Mouse (Mus musculus) MEL-GATA-1-ER (cell line): ENCODE measurements around the gene Atxn2l.

ENCODE experiments used
- DNase-seq: peaks from one replicate; pipeline ENCODE4 v3.0.0-alpha.2; 2012; ENCODE audit warnings: low read depth; ENCODE audit errors: extremely low read depth

Gene Atxn2l

DNA sequence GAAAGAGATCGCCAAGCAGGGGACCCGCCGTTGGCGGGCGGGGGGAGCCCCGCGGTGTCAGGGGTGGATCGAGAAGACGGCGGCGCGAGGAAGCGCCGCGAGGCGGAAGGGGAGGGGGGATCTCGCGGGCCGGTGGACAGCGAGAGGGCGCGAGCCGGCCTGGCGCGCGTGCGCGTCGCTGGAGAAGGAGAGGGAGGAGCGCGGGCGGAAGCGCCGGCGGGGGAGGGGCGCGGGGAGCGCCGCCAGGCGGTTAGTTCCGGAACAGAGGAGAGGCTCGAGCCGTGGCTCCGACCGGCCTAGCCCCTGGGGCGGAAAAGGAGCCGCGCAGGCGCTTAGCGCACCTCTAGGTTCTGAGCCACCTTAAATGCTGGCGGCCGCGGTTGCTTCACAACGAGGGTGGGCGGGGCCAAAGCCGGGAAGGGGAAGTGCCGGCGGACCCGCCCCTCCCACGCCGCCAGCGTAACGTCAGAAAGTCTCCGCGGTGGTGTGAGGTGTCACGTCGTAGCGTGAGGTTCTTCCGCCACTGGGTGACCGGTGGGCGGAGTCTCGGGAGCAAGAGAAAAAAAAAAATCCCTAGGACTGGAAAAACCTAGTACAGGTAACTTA is at the start of gene Atxn2l:
Gene Atxn2l (minus strand): TSS at position 165 of the 606 bp plus-strand sequence.
- peak; percentile 88 for DNase-seq

DNA sequence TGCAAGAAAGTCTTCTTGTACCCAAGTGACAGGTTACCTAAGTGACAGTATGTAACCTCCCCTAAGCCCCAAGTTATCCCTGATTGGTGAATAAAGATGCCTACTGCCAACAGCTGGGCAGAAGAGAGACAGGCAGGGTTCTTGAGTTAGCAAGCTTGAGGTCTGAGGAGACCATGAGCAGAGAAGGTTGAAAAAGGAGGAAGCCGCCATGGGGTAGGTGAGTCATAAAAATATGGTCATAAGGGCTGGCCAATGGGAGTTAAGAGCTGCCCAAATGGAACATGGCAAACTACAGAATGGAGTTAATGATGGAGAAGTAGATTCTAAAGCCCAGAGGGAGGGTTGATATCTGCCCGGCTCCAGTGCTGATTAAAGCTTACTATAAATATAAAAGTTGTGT is 42.4 kb upstream of the Atxn2l start:
- DNase-seq: no peak

DNA sequence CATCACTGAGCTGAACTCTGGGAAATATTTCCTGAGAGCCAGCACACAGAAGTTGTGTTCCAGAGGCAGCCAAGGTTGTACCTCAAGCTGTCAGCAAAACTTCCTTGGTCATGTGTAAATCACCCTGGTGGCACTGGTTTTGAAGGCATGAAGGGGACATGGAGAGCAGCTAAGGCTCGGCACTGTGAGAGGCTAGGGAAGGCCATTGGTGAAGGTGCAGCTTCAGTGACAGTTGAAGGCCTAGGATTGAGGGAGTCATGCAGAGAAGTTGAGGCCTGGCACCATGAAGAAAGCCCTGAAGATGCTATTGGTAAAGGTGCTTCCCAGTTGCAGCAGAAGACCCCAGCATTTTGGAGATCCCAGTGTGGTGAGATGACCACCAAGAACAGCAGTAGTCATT is 38.4 kb upstream of the Atxn2l start:
- DNase-seq: no peak

DNA sequence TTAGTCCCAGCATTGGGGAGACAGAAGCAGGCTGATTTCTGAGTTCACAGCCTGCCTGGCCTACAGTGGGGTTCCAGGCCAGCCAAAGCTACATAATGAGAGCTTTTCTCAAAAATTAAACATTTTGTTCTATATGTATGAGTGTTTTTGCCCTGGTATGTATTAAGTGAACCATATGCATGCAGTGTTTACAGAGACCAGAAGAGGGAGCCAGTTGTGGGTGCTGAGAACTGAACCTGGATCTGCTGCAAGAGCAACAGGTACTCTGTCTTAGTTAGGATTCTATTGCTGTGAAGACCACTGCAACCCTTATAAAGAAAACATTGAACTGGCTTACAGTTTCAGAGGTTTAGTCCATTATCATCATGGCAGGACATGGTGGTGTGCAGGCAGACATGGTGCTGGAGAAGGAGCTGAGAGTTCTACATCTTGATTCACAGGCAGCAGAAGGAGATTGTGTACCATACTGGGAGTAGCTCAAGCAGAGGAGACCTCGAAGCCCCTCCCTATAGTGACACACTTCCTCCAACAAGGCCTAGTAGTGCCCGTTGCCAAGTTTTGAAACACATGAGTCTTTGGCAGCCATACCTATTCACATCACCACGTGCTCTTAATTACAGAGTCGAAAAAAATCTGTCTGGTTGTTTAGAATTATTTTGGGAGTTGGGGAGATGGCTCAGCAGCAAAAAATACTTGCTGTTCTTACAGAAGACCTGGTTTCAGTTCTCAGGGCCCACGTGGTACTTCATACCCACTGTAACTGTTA is 34.8 kb upstream of the Atxn2l start:
- DNase-seq: peak; percentile 57

DNA sequence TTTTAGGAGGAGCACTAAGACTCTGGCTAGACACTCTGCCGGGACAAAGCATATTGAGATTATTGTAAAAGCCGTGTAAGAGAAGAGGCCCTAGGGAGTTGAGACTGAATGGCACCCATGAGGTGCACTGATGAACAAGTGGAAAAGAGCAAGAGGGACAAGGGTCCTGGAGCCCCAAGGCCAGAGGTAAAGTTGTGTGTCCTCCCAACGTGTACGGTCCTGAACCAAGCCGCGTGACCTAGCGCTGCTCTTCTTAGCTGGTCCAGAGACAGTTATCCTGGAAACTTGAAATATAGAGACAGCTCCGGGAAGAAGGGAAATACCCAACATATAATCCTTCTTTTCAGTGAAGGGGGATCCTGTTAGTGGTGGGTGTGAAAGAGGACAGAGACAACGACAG is 33.2 kb upstream of the Atxn2l start:
- peak; percentile 21 for DNase-seq

GRCm38 (mm10) chr7:126535766-126536165 is 32.5 kb upstream of the Atxn2l start:
- DNase-seq: peak; percentile 16

GRCm38 (mm10) chr7:126533434-126533833 is 30.2 kb upstream of the Atxn2l start:
- DNase-seq: no peak

DNA sequence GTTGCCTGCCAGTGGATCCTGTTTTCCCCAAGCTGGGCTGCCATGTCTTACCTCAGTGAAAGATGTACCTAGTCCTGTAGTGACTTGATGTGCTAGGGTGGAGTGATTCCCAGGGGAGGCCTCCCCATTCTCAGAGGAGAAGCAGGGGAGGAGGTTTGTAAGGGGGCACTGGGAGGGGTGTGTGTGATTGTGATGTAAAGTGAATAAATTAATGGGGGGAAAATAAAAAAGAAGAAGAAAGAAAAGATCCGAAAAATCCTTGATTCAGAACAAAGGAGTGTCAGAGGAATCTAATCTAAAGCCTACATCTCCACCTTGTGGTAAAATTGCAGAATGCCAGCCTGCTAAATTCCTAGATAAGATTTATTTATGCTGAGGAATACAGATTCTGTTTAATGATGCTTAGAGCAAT is 24.9 kb upstream of the Atxn2l start:
- DNase-seq: no peak

DNA sequence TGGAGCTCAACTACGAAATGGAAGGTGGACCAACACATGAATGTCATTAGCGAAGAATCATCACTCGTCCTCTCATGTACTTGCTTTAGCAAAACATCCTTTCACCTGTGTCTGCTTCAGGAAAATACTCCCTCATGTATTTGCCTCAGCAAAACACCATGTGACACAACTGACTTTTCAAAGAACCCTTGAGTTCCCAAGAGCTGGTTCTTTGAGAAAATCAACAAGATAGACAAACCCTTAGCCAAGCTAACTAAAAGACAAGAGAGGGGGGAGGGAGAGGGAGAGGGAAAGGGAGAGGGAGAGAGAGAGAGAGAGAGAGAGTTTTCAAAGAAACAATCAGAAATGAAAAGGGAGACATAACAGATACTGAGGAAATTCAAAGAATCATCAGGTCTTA is 20.1 kb upstream of the Atxn2l start:
- no peak for DNase-seq

DNA sequence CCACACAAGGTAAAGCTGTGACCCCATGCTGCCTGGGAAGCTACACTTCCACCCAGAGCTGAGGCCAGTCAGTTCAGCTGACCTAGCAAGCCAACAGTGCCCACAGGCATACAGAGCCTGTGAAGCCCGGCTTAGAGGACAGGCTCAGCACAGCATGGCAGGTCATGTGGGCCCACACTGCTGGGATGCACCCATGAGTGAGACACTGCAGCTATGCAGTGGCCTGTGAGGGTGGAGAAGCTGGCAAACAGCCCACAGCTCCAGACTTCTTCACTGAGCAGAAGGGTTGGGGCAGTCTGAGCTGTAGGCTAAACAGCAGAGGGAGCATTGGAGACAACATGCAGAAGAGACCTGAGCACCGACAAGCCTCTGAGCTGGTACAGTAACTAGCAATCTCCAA is 16.3 kb upstream of the Atxn2l start:
- no peak for DNase-seq

DNA sequence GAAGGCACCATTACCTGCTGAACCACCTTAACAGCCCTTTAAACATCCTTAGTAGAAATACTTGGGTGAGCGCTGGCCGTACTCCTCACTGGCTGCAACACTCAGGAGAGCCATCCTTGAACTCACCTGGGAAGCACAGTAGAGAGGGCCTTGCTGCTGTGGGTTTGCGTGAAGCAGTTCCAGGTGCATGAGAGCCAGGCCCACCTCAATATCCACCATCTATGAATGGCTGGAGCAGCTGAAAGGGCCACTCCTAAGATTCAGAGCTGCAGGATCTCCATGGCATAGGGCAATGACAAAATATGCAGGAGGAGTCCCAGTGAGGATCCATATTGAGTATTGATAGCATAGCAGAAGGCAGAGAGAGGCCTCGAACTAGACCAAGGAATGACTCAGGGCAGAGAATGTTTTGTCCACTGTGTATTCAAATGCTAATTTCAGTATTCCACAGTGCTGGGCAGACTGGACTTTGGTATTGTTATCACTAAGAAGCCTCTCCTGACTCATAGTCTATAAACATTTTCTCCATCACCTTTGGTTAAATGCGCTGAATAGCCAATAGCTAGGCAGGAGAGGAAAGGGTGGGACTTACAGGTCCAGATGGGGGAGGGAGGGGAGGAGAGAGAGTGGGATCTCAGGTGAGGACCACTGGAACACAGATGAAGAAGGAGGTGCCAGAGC is 15.2 kb upstream of the Atxn2l start:
- no peak for DNase-seq

- no peak for DNase-seq
Observed at GRCm38 (mm10) chr7:126511287-126511686, 8.1 kb upstream of the Atxn2l start.

DNA sequence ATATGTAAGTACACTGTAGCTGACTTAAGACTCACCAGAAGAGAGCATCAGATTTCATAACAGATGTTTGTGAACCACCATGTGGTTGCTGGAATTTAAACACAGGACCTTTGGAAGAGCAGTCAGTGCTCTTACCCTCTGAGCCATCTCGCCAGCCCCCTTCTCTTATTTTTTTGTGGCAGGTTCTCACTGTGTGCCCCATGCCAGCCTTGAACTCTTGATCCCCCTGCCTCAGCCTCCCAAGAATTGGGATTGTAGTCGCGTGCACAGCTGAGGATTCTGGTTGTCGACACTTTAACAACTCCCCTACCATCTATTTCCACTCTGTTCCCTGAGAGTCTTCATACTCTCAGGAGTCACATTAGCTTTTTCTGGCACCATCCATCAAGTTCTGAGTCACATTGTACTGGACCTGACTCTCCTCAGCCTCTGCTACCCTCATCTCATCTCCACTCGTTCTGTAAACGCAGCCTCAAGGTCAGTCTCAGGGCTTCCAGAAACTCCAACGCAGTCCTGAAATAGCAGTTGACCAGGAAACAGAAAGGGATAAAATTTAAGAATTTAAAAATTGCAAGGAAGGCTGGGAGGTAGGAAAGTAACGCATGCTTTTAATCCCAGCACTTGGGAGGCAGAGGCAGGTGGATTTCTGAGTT is 4.0 kb upstream of the Atxn2l start:
- DNase-seq: no peak

DNA sequence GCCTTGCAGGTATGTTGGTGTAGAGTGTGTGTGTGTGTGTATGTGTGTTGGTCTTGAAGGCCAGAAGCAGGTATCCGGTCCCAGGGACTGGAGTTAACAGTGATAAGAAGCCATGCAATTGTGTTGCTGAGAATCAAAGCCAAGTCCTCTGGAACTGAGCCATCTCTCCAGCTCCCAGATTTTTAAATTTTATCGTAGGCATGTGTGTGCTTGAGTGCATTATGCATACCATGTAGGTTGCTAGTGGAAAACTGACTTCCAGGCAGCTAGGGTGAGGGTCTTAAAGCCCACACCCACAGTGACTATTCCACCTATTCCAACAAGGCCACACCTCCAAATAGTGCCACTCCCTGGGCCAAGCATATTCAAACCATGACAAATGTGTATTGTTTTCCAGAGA is 1.7 kb upstream of the Atxn2l start:
- no peak for DNase-seq

DNA sequence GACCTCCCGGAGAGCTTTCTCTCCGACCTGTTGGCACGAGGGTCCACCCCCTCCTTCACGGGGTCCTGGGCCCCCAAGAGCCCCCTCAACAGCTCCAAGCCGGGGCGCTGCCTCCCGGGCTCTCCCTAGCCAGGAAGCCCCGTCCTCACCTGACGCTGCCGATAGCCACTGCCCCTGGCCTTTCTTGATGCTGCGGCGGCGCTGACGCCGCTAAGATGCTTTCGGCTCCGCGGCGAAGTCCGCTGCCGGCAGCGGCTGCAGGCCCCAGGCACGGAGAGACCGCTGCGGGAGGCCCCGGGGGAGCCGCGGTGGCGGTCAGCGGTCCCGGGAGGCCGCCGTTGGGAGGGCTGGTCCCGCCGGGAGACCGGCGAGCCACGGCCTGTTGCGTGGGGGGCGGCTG is 486 bp downstream of the Atxn2l start:
- DNase-seq: no peak

DNA sequence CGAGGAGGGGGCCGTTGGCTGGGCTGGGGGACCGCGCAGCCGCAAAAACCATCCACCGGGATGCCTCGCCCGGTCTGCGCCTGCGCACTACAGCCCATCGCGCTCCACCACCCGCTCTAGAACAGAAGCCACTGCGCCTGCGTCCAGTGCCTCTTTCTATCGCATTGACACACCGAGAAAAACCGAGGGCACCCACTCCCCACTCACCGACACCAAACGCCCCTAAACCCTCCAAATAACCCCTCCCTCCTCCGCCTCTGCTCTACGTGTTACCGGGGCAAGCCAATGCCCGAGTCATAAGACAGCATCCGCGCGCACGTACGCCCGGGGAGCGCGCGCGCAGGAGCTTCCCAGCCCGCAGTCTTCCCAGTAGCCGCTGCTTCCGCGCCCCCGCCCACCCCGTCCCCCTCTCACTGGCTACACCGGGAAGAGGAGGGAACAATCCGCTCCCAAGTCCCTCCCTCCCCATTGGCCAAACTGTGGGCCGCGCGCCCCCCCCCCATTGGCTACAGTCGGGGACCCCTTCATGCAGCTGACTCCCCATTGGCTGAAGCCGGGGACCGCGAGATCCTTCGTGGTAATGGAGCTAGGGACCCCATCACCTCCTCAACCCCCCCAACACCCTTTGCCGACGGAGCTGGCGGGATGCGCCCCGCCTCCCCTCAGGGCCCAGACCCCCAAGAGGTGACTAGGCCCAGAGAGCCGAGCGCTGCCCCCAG is 1.1 kb downstream of the Atxn2l start:
- peak; percentile 96 for DNase-seq

DNA sequence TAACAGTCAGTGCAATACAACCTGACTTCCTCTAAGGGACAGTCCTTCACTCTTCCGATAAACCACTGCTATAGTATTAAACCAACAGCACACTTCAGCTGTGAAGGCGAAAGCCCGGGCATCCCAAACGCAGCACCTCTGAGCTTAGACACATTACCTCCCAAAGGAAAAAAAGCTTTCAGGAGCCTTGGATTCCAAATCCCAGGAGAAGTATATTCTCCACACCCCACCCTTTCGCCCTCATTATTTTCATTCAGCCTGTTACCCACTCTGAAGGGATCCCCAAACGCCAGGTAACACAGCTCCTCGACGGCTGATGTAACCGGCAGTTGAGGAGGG is 1.6 kb downstream of the Atxn2l start:
- DNase-seq: no peak

DNA sequence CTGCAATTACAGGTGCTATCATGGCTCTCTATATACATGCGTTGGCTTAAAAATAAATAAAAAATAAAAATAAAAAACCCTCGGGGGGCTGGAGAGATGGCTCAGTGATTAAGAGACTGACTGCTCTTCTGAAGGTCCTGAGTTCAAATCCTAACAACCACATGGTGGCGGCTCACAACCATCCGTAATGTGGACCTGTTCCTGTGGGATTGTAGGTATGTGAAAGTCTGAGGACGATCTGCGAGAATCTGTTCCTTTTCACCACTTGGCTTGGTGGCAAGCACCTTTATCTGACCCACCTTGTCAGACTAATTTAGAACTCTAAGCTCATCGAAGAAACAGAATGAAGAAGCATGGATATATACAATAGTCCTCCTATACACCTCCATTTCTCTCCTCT is 3.8 kb downstream of the Atxn2l start:
- DNase-seq: no peak

DNA sequence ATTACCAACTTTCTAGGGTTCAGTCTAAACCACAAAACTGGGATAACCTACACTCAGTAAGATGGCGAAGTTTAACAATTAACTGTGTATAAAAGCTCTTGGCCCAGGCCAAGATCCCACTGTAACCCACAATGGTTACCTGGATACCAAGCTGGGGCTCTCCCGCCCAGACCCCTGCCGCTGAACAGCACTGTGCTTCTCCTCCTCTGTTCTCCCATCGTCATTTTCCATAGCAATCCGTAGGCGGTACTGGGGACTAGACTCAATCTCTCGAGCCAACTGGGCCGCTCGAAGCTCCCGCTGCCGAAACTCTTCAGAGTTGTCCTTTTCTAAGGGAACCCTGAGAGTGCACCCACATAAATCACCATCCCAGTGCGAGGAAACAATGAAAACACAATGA is 5.3 kb downstream of the Atxn2l start:
- no peak for DNase-seq

- DNase-seq: no peak
Observed at GRCm38 (mm10) chr7:126496475-126496874, 6.8 kb downstream of the Atxn2l start.

DNA sequence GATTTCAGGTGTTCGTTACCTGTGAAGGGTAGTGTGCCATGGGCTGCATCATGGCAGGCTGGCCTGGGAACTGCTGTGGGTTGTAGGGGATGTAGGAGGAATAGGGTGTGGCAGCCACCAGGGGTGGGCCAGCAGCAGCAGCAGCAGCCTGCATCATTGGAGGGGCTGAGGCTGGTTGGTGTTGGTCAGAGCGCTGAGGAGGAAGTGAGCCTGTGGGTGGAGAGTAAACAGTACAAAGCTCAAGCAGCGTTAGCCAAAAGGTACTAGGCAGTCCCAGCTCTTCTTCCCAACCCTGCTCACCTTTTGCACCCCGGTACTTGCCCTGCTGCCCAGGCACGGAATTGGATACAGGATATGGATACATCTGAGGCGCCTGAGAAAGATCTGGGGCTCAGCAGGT is 9.1 kb downstream of the Atxn2l start:
- DNase-seq: no peak

GRCm38 (mm10) chr7:126491973-126492372 is 11.3 kb downstream of the Atxn2l start:
- no peak for DNase-seq
